Mouse (Mus musculus): ENCODE data around the gene Sept6.
A peak's percentile ranks its signal among the peaks of the same experiment; 100 is the strongest.

Gene Sept6

DNA sequence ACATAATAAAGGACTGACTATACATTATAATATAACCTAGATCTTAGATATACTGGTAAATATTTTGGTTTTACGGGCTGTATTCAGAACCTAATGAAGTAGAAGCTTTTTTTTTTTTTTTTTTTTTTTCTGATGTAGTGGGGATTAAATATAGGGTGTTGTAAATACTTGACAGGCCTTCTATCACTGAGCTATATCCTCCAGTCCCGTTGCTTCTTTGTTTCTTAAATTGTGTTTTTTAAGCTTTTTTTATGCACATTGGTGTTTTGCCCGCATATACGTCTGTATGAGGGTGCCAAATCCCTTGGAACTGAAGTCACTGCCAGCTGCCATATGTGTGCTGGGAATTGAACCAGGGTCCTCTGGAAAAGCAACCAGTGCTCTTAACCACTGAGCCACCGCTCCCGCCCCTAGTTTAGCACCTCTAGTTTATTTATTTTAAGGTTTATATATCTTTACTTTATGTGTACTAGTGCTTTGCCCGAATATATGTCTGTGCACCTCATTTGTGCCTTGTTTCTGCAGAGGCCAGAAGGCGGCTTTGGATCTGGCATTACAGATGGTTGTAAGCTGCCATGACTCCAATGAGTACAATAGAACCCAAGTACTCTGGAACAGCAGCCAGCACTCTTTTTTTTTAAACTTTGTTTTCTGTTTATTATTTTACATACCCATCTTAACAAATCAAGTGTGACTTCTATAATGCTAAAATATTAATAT, 126.8 kb downstream of the Sept6 start:
- DNase-seq (ENCODE audit: low spot score in 2 of 2): no peak

DNA sequence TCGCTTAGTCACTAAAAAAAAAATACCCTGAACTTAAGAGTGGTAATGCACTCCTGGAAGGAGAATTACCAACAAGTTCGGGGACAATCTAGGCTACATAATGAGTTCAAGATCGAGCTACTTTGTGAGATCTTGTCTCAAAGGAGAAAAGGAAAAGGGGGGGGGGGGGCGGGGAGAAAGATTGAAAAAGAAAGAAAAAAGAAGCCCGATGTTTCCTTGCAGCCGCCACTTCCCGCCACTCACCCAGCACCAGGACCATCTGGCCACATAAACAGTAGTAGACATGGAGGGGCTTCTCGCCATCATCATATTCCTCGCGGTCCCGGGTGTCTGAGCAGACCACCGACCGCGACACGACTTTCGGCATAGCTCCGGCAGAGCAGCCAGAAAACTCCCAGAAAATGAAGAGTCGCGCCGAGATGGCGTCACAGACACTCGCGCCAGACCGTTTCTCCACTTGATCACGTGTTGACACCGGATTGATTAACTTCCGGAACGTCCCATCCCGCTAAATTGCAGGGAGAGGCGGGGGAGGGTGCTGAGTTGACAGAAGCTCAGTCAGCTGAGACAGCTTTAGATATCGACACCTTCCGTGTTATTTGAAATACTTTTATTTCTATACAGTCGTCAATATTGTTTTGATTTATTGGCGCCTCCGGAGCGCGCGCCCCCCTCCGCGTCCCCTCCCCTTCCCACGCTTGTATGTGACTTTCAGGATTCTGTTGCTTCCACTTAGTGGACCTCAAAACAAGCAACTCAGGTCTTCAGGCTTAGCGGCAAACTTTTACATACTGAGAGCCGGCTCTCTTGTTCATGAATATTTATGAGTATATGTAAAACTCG, 127.6 kb downstream of the Sept6 start:
- DNase-seq (ENCODE audit: low spot score in 2 of 2): peak; percentile 66 to 82

Data from urinary bladder, postnatal 36 days (tissue).